Mouse (Mus musculus): ENCODE measurements at regions not wholly inside any gene's neighbourhood (a gene's known extent, or its start where the extent isn't known, plus 50 kb on each side); places are given as distances from the start of the nearest gene placed in this dataset.

DNA sequence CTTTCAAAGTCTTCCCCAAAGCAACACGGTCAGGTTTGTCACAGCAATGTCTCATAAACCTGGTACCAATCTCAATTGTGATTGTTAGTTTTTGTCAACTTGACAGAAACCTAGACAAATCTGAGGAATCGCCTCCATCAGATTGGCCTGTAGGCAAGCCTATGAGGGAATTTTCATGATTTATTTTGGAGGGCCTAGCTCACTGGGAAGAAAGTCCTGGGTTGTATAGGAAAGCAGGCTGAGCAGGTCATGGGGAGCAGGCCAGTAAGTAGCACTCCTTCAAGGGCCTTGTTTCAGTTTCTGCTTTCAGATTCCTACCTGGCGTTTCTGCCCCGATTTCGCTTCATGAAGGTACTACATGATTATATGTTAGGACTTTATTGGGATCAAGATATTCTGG lies 144.1 kb upstream of the Cdkn2b start:
- TF ChIP-seq CTCF (IDR thresholded peaks at IDR 0.05; ENCODE audit: control insufficient read depth, insufficient read depth, insufficient read length) (no peak), MYOG (IDR thresholded peaks at IDR 0.05; ENCODE audit: control insufficient read depth, extremely low read depth, insufficient read length) (no peak), MAX (IDR thresholded peaks at IDR 0.05) (no peak)

All from C2C12 (cell line).